Mouse (Mus musculus) stomach, postnatal 0 days (tissue): ENCODE results near the gene Cdan1. TPM values are rescaled to one million over a fixed set of nuclear protein-coding genes. Genes with fewer than 3 reads are reported as not detected.

Source experiments
- ATAC-seq: fragments of 200-750 bp; cut with Nextera tagmentation; 2 replicates; pipeline ENCODE4 v1.8.0; 2017; ENCODE audit not compliant: low FRiP score, low TSS enrichment
- DNase-seq: peaks from one replicate; pipeline ENCODE4 v3.0.0-alpha.2; 2016; ENCODE audit warnings: low spot score
- H3K27ac ChIP-seq: fragments of 300-500 bp; sonication (generic); replicated peaks from 2 replicates; pipeline ENCODE4 v1.5.1; 2014; ENCODE audit warnings: mild to moderate bottlenecking, control low read depth
- H3K27me3 ChIP-seq: fragments of 300-500 bp; sonication (generic); 2 replicates; pipeline ENCODE4 v1.6.1; 2014; ENCODE audit warnings: low read length; ENCODE audit not compliant: control insufficient read depth, insufficient read depth
- H3K36me3 ChIP-seq: fragments of 300-500 bp; sonication (generic); 2 replicates; pipeline ENCODE4 v1.6.1; 2014; ENCODE audit warnings: low read length, mixed read lengths; ENCODE audit not compliant: control insufficient read depth, insufficient read depth
- H3K4me1 ChIP-seq: fragments of 300-500 bp; sonication (generic); replicated peaks from 2 replicates; pipeline ENCODE4 v1.6.1; 2014; ENCODE audit warnings: antibody characterized with exemption; ENCODE audit not compliant: control insufficient read depth, insufficient read depth
- H3K4me2 ChIP-seq: fragments of 300-500 bp; sonication (generic); replicated peaks from 2 replicates; pipeline ENCODE4 v1.6.1; 2014; ENCODE audit warnings: low read depth, mild to moderate bottlenecking, control low read depth, moderate library complexity
- H3K4me3 ChIP-seq: fragments of 300-500 bp; sonication (generic); 2 replicates; pipeline ENCODE4 v1.5.1; 2014; ENCODE audit warnings: low read depth, low read length, control low read depth
- H3K9ac ChIP-seq: fragments of 300-500 bp; sonication (generic); 2 replicates; pipeline ENCODE4 v1.6.1; 2014; ENCODE audit warnings: mild to moderate bottlenecking, low read length, control low read depth, mixed read lengths
- H3K9me3 ChIP-seq: fragments of 300-500 bp; sonication (generic); 2 replicates; pipeline ENCODE4 v1.6.1; 2016; ENCODE audit warnings: low read length; ENCODE audit not compliant: control insufficient read depth
- CTCF ChIP-seq: IDR thresholded peaks from 2 replicates; pipeline ENCODE4 v1.5.1; 2016; ENCODE audit warnings: antibody characterized with exemption, low read depth, mild to moderate bottlenecking, moderate library complexity
- EP300 ChIP-seq: optimal IDR thresholded peaks from 2 replicates; pipeline ENCODE3; 2016; ENCODE audit warnings: antibody characterized with exemption
- WGBS: fragments of 180-500 bp; shearing (Covaris S2); extraction: QIAGEN DNeasy Blood & Tissue Kit; methylation state at CpG from one replicate; pipeline ENCODE4 v1.1.7; 2014; 5-methylcytosine and 5-hydroxymethylcytosine counted together
- polyA plus RNA-seq: library from polyadenylated mRNA; unstranded; fragments of >200 nt; fragmentation: Nextera tagmentation; extraction: Ambion mirVana; gene quantifications from 2 replicates; pipeline ENCODE4 v1.2.1, GENCODE M21; 2015

The Cdan1 gene
- polyA plus RNA-seq, 1 experiment from 2014 or later = 2.5 TPM

DNA sequence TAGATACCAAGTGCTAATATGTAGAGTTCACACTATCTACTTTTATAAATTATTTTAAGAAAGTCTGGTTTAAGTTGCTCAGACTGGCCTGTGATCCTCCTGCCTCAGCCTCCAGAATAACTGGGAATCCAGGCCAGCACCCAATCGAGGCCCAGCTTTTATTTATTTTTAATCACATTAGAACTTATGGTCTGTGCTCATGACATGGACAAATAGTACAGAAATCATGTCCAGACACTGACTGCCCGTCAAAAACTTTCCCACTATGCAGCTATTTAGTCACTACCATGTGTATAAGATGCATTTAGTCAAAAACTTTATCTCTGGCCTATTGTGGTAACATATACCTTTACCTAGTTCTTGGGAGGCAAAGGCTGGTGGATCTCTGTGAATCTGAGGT lies 128.0 kb downstream of the Cdan1 start:
- H3K4me3 ChIP-seq = no peak overlapping the region
- DNase-seq (no peak), ATAC-seq (no peak)
- no peaks in the 10 kb centered on the region for H3K27me3 ChIP-seq
- no peak overlapping the region for H3K9ac ChIP-seq
- H3K27ac ChIP-seq = no peak overlapping the region
- TF ChIP-seq EP300 = no peak
- no peak for TF ChIP-seq CTCF
- H3K36me3 ChIP-seq = peaks cover 50% of the 10 kb centered on the region
- no peaks in the 10 kb centered on the region for H3K4me1 ChIP-seq
- no peak overlapping the region for H3K4me2 ChIP-seq
- H3K9me3 ChIP-seq = no peaks in the 10 kb centered on the region
- WGBS = 93% methylated on average over 2 of the region's 2 CpGs

DNA sequence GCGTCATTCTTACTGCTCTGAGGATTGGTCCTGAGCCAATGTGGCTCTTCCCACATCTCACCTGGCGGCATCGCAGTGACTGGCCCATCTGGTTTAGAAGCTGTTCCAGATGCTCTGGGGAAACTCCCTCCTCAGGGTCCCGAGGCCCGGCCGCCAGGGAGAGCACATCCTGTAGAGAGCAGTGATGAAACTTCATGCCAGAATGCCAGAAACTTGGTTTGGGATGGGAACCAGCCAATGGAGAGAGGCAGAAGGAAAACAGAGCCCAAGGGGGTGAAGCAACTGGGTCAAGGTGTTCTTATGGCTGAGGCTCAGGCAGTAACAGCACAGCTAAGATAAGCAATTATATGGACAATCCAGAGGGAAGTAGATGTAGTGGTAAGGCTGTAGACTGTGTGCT lies 129.1 kb downstream of the Cdan1 start:
- H3K4me2 ChIP-seq = no peak overlapping the region
- no peak overlapping the region for H3K4me3 ChIP-seq

DNA sequence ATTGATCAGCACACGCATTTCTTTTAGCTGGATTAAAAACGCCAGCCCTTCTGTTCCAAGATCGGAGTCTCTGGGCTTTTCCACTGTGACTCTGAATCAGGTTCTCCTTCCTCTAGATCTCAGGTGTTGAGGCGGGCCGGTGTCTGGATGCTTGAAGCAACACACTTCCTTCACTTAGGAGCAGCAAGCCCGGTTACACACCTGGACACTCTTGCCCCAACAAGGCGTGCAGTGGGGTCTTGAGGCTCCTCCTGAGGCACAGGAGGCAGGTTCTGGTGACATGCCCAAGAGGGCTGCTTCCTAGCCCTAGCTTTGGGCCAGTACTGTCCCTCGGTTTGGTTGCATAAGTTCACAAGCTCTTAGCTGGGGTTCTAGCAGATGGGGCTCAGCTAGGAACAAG lies 131.4 kb downstream of the Cdan1 start:
- DNase-seq = no peak
- Histone ChIP-seq H3K4me2 (no peak overlapping the region), H3K9me3 (no peaks in the 10 kb centered on the region), H3K36me3 (peaks cover 34% of the 10 kb centered on the region), H3K4me3 (no peak overlapping the region), H3K27ac (no peak overlapping the region), H3K9ac (no peak overlapping the region), H3K27me3 (no peaks in the 10 kb centered on the region), H3K4me1 (no peaks in the 10 kb centered on the region)
- 97% methylated on average over 8 of the region's 8 CpGs for WGBS
- ATAC-seq = no peak
- TF ChIP-seq CTCF = no peak
- TF ChIP-seq EP300 = no peak

More for the DNA sequence above, 129.1 kb downstream of the Cdan1 start:
- 89% methylated on average over 6 of the region's 6 CpGs for WGBS
- no peaks in the 10 kb centered on the region for H3K27me3 ChIP-seq
- H3K4me1 ChIP-seq = no peaks in the 10 kb centered on the region
- H3K36me3 ChIP-seq = peaks cover 43% of the 10 kb centered on the region
- H3K9me3 ChIP-seq = no peaks in the 10 kb centered on the region
- TF ChIP-seq CTCF = no peak
- no peak for TF ChIP-seq EP300
- H3K9ac ChIP-seq = no peak overlapping the region
- DNase-seq = no peak
- no peak for ATAC-seq
- no peak overlapping the region for H3K27ac ChIP-seq

DNA sequence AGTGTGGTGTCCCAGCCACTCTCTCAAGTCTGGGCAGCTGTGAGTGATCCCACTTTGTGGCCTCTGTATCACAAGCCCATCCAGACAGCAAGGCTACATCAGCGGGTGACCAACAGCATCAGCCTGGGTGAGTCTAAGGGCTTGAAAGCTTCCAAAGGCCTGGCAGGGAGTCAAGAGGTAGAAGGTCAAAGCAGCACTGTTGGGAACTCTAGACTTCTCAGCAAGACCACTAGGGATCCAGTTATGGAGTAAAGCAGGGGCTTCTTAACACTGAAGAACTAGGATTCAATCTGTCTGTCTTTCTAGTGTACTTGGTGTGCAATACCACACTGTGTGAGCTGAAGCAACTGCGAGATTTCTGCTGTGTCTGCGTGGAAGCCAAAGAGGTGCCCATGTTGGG lies 136.5 kb downstream of the Cdan1 start:
- no peak overlapping the region for H3K4me2 ChIP-seq
- H3K9ac ChIP-seq = no peak overlapping the region
- no peaks in the 10 kb centered on the region for H3K27me3 ChIP-seq
- H3K9me3 ChIP-seq = no peaks in the 10 kb centered on the region
- H3K27ac ChIP-seq = no peak overlapping the region
- no peak for ATAC-seq
- TF ChIP-seq EP300 = no peak
- no peak for TF ChIP-seq CTCF
- no peak overlapping the region for H3K4me3 ChIP-seq
- H3K36me3 ChIP-seq = peaks cover 20% of the 10 kb centered on the region
- 100% methylated on average over 3 of the region's 3 CpGs for WGBS
- no peak for DNase-seq
- no peaks in the 10 kb centered on the region for H3K4me1 ChIP-seq

DNA sequence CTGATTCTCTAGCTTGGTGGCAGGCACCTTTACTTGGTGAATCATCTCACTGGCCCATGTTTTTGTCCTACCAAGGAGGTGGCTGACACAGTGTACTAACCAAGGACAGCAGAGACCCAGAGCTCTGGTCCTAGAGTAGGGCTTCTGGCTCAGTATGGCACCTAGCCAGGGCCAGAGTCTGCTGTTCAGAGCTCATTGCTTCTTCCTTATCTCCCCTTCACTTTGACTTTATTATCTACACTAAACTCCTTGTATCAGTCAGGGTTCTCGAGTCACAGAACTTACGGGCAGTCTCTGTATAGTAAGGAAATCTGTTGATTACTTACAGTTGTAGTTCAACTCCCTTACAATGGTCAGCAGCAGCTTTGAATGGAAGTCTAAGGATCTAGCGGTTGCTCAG lies 139.0 kb downstream of the Cdan1 start:
- DNase-seq = no peak
- Histone ChIP-seq H3K9ac (no peak overlapping the region), H3K4me1 (no peaks in the 10 kb centered on the region), H3K27me3 (no peaks in the 10 kb centered on the region), H3K4me3 (no peak overlapping the region), H3K9me3 (no peaks in the 10 kb centered on the region), H3K36me3 (peaks cover 12% of the 10 kb centered on the region), H3K4me2 (no peak overlapping the region), H3K27ac (no peak overlapping the region)
- no peak for ATAC-seq
- 90% methylated on average over 3 of the region's 3 CpGs for WGBS
- TF ChIP-seq EP300 (no peak), CTCF (no peak)

DNA sequence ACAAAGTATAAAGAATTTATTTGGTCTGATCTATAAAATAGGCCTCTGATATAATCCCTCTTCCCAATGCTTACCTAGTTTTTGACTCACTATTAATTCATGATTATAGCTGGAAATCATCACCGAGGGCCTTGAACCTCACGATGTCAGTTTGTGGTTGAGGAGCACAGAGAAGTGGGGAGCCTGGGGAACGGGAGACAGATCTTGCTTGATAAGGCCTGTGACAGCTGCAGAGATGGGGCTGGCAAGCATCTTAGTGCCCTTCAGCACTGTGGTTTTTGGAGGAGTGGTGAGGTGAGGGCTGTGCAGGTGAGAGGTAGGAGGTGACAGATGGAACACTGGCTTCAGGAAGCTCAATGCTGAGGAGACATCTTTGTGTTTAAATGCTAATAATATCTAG lies 139.8 kb downstream of the Cdan1 start:
- H3K4me3 ChIP-seq = no peak overlapping the region
- H3K9me3 ChIP-seq = no peaks in the 10 kb centered on the region
- DNase-seq = no peak
- peaks cover 12% of the 10 kb centered on the region for H3K36me3 ChIP-seq
- H3K9ac ChIP-seq = no peak overlapping the region
- H3K4me1 ChIP-seq = no peaks in the 10 kb centered on the region
- 74% methylated on average over 3 of the region's 3 CpGs for WGBS
- no peak overlapping the region for H3K4me2 ChIP-seq
- no peak overlapping the region for H3K27ac ChIP-seq
- ATAC-seq = no peak
- no peak for TF ChIP-seq EP300
- TF ChIP-seq CTCF = no peak
- no peaks in the 10 kb centered on the region for H3K27me3 ChIP-seq
